ENCODE assay signal across 7 mouse cellular contexts in genomic region chr4:57039127-57040031, GRCm38 (mm10). TPM values are rescaled to one million over a fixed set of nuclear protein-coding genes. Genes with fewer than 3 reads are reported as not detected.
A peak's percentile ranks its signal among the peaks of the same experiment; 100 is the strongest.
DNase-seq lines count a peak whose midpoint lies in the region; ATAC-seq and TF ChIP-seq lines count a peak whose summit lies in the region.

No protein-coding gene starts in this region.

- H3K4me3 ChIP-seq in lung, postnatal 0 days (ENCODE audit: low read depth, low read length): no peak overlapping the region
- peak overlapping the region; percentile 18; the same call in 1 of the 2 replicates for H3K4me3 ChIP-seq in intestine, embryonic 14.5 days (ENCODE audit: low read depth, low read length)
- H3K4me3 ChIP-seq in midbrain, embryonic 15.5 days: peak overlapping the region; percentile 30

- no peak for TF ChIP-seq EP300 in lung, postnatal 0 days (IDR thresholded peaks at IDR 0.05)

- no peaks in the 10 kb centered on the region for H3K4me1 ChIP-seq in lung, postnatal 0 days (ENCODE audit: insufficient read depth, low read depth, low read length)
- peaks cover 8% of the 10 kb centered on the region for H3K4me1 ChIP-seq in intestine, embryonic 14.5 days (replicated peaks; ENCODE audit: control insufficient read depth, insufficient read depth, low read length)
- peaks cover 16% of the 10 kb centered on the region for H3K4me1 ChIP-seq in midbrain, embryonic 15.5 days

- H3K36me3 ChIP-seq in lung, postnatal 0 days (ENCODE audit: insufficient read depth, low read length): no peaks in the 10 kb centered on the region
- no peaks in the 10 kb centered on the region for H3K36me3 ChIP-seq in intestine, embryonic 14.5 days (ENCODE audit: control insufficient read depth, insufficient read depth, low read length)
- H3K36me3 ChIP-seq in midbrain, embryonic 15.5 days (replicated peaks): no peaks in the 10 kb centered on the region

- DNase-seq in lung, postnatal 0 days (ENCODE audit: low spot score): peak; percentile 33
- DNase-seq in lung, postnatal 25 days (ENCODE audit: low spot score): no peak
- peak; percentile 71 for DNase-seq in embryo, embryonic 10.5 days (ENCODE audit: low spot score)
- DNase-seq in intestine, embryonic 14.5 days (ENCODE audit: low spot score): peak; percentile 58
- no peak for DNase-seq in gastrocnemius, adult 18-20 months (ENCODE audit: low spot score)
- no peak for DNase-seq in lung, postnatal 14 days

- no peak for TF ChIP-seq CTCF in lung, postnatal 0 days (IDR thresholded peaks at IDR 0.05)

- H3K27ac ChIP-seq in lung, postnatal 0 days (ENCODE audit: low read length): no peak overlapping the region
- H3K27ac ChIP-seq in intestine, embryonic 14.5 days (ENCODE audit: low read depth): no peak overlapping the region
- peak overlapping the region; percentile 68 for H3K27ac ChIP-seq in midbrain, embryonic 15.5 days

- H3K4me2 ChIP-seq in lung, postnatal 0 days (replicated peaks; ENCODE audit: low read depth, low read length): no peak overlapping the region
- H3K4me2 ChIP-seq in intestine, embryonic 14.5 days (ENCODE audit: low read length): peak overlapping the region; percentile 48
- peak overlapping the region; percentile 53 for H3K4me2 ChIP-seq in midbrain, embryonic 15.5 days

- ATAC-seq in lung, postnatal 0 days: no peak
- peak; percentile 76; the same call in 1 of the 2 replicates for ATAC-seq in intestine, embryonic 14.5 days (replicated peaks; ENCODE audit: low FRiP score, low TSS enrichment, low read depth)
- ATAC-seq in midbrain, embryonic 15.5 days (replicated peaks): peak; percentile 88

- no peaks in the 10 kb centered on the region for H3K9me3 ChIP-seq in lung, postnatal 0 days (ENCODE audit: low read length)
- H3K9me3 ChIP-seq in intestine, embryonic 14.5 days (ENCODE audit: control insufficient read depth, low read length): no peaks in the 10 kb centered on the region
- H3K9me3 ChIP-seq in midbrain, embryonic 15.5 days: no peaks in the 10 kb centered on the region

- 0 out of 2 replicates have a peak, but pooled peaks cover 7% of the 10 kb centered on the region for H3K27me3 ChIP-seq in lung, postnatal 0 days (replicated peaks; ENCODE audit: insufficient read depth, low read length)
- no peaks in the 10 kb centered on the region for H3K27me3 ChIP-seq in intestine, embryonic 14.5 days (replicated peaks; ENCODE audit: control insufficient read depth, insufficient read depth, low read length)
- H3K27me3 ChIP-seq in midbrain, embryonic 15.5 days (replicated peaks): no peaks in the 10 kb centered on the region

- WGBS in lung, postnatal 0 days: 15% methylated on average over 21 of the region's 23 CpGs
- 15% methylated on average over 20 of the region's 23 CpGs for WGBS in intestine, embryonic 14.5 days
- WGBS in midbrain, embryonic 15.5 days: 7% methylated on average over 22 of the region's 23 CpGs

- H3K9ac ChIP-seq in lung, postnatal 0 days (replicated peaks; ENCODE audit: low read depth): no peak overlapping the region
- H3K9ac ChIP-seq in intestine, embryonic 14.5 days (ENCODE audit: low read length): peak overlapping the region; percentile 20; the same call in 1 of the 2 replicates
- H3K9ac ChIP-seq in midbrain, embryonic 15.5 days: peak overlapping the region; percentile 24

RNA-seq across cellular contexts. Expression of gene Frrs1l, which starts 49.2 kb away (rescaled TPM):
- 0.91 and 1.7 TPM in 2 replicates for polyA plus RNA-seq in lung, postnatal 0 days (2015; fragmentation: Nextera tagmentation; extraction: Ambion mirVana)
- 1.2 and 1.4 TPM in 2 replicates for polyA plus RNA-seq in intestine, embryonic 14.5 days (2014; fragmentation: Nextera tagmentation; extraction: Ambion mirVana)
- 19.5 and 21.8 TPM in 2 replicates for polyA plus RNA-seq in midbrain, embryonic 15.5 days (2015; fragmentation: Nextera tagmentation; extraction: Ambion mirVana)
- total RNA-seq in gastrocnemius, adult 18-20 months (2021): not detected

Comparison
In these comparisons a context has a peak if more than half of its experiments do, and no peak if none do; other contexts are left out.
1. DNase-seq: peak in lung, postnatal 0 days (single experiment), embryo, embryonic 10.5 days (single experiment) and intestine, embryonic 14.5 days (single experiment); none in lung, postnatal 25 days (single experiment), gastrocnemius, adult 18-20 months (single experiment) and lung, postnatal 14 days (single experiment).